Mouse (Mus musculus) limb, embryonic 11.5 days (tissue): ENCODE measurements around the gene Lhpp. TPM values are rescaled to one million over a fixed set of nuclear protein-coding genes. Genes with fewer than 3 reads are reported as not detected.

Source experiments
- ATAC-seq: fragments of 200-750 bp; cut with Nextera tagmentation; 2 replicates; pipeline ENCODE4 v1.8.0; 2017; ENCODE audit warnings: low read depth; ENCODE audit not compliant: insufficient number of reproducible peaks, low FRiP score, low TSS enrichment
- DNase-seq: peaks from one replicate; pipeline ENCODE4 v3.0.0-alpha.2; 2015; ENCODE audit warnings: low spot score
- H3K27ac ChIP-seq: fragments of 300-500 bp; sonication (generic); replicated peaks from 2 replicates; pipeline ENCODE4 v1.5.1; 2014; ENCODE audit warnings: low read depth, mild to moderate bottlenecking, low read length
- H3K27me3 ChIP-seq: fragments of 300-500 bp; sonication (generic); 2 replicates; pipeline ENCODE4 v1.6.1; 2014; ENCODE audit warnings: mild to moderate bottlenecking, low read length, mixed read lengths; ENCODE audit not compliant: control insufficient read depth, insufficient read depth
- H3K36me3 ChIP-seq: fragments of 300-500 bp; sonication (generic); 2 replicates; pipeline ENCODE4 v1.6.1; 2014; ENCODE audit warnings: mild to moderate bottlenecking, low read length, moderate library complexity, mixed read lengths; ENCODE audit not compliant: control insufficient read depth, insufficient read depth
- H3K4me1 ChIP-seq: fragments of 300-500 bp; sonication (generic); 2 replicates; pipeline ENCODE4 v1.6.1; 2014; ENCODE audit warnings: low read length, mixed read lengths; ENCODE audit not compliant: control insufficient read depth, insufficient read depth
- H3K4me2 ChIP-seq: fragments of 300-500 bp; sonication (generic); 2 replicates; pipeline ENCODE4 v1.6.1; 2014; ENCODE audit warnings: low read depth, mild to moderate bottlenecking, moderate library complexity; ENCODE audit not compliant: severe bottlenecking
- H3K4me3 ChIP-seq: fragments of 300-500 bp; sonication (generic); 2 replicates; pipeline ENCODE4 v1.5.1; 2014; ENCODE audit warnings: low read depth, low read length
- H3K9ac ChIP-seq: fragments of 300-500 bp; sonication (generic); 2 replicates; pipeline ENCODE4 v1.6.1; 2014; ENCODE audit warnings: mild to moderate bottlenecking, low read length
- H3K9me3 ChIP-seq: fragments of 300-500 bp; sonication (generic); 2 replicates; pipeline ENCODE4 v1.6.1; 2016; ENCODE audit warnings: low read length; ENCODE audit not compliant: control insufficient read depth
- WGBS: fragments of 180-500 bp; shearing (Covaris S2); extraction: QIAGEN DNeasy Blood & Tissue Kit; methylation state at CpG from one replicate; pipeline ENCODE4 v1.1.7; 2014; 5-methylcytosine and 5-hydroxymethylcytosine counted together
- polyA plus RNA-seq: library from polyadenylated mRNA; unstranded; fragments of >200 nt; fragmentation: Nextera tagmentation; extraction: Ambion mirVana; gene quantifications from 2 replicates; pipeline ENCODE4 v1.2.1, GENCODE M21; 2014

Gene Lhpp
- polyA plus RNA-seq, 1 experiment from 2014 or later = 20.6 TPM

- peak overlapping the region; percentile 75; the same call in 1 of the 2 replicates for H3K27ac ChIP-seq
- DNase-seq (peak; percentile 88), ATAC-seq (peak; percentile 83)
- H3K4me1 ChIP-seq = no peaks in the 10 kb centered on the region
- no peaks in the 10 kb centered on the region for H3K9me3 ChIP-seq
- no peaks in the 10 kb centered on the region for H3K36me3 ChIP-seq
- H3K4me3 ChIP-seq = peak overlapping the region; percentile 59
- no peaks in the 10 kb centered on the region for H3K27me3 ChIP-seq
- under 1% methylated on average over 13 of the region's 13 CpGs for WGBS
- peak overlapping the region; percentile 75 for H3K4me2 ChIP-seq
- peak overlapping the region; percentile 74 for H3K9ac ChIP-seq
These were observed 34.8 kb upstream of the Lhpp start for GRCm38 (mm10) chr7:132575623-132576022.

DNA sequence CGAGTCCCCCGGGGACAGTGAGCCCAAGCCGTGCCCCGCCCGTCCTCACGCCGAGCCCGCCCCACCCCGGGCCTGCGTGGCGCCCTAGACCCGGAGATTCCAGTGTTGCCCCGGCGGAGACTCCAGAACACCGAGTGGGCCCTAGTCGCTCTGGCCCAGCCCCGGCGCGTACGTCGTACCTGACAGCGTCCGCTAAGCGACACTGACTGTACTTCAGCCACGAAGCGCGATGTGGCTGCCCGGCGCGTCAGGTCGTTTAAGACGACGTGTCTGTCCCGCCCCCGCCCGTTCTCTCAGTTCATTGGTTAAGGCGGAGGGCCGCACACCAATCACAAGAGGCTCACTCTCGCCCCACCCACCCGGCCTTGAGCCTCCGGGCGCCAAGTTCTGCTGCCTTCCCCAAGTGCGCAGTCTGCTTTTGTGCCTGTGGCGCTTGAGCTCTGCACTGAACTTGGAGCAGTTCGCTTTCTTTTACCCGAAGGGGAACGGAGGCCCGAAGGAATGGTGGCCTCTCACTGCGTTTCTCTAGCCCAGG, 34.3 kb upstream of the Lhpp start, which contains the start of gene Oat:
Gene Oat, minus strand, starts transcription at position 283 of the 535 bp plus-strand sequence.
- ATAC-seq (peak; percentile 98), DNase-seq (peak; percentile 95)
- WGBS = under 1% methylated on average over 49 of the region's 49 CpGs
- H3K4me1 ChIP-seq = no peaks in the 10 kb centered on the region
- peak within 1 kb of the TSS; percentile 59 for H3K4me3 ChIP-seq
- H3K4me2 ChIP-seq = peak within 1 kb of the TSS; percentile 75
- no peaks in the 10 kb centered on the region for H3K36me3 ChIP-seq
- H3K9ac ChIP-seq = peak within 1 kb of the TSS; percentile 74
- H3K27me3 ChIP-seq = no peaks in the 10 kb centered on the region
- H3K9me3 ChIP-seq = no peaks in the 10 kb centered on the region
- peak within 1 kb of the TSS; percentile 75 for H3K27ac ChIP-seq

GRCm38 (mm10) chr7:132576891-132577290, 33.5 kb upstream of the Lhpp start:
- 55% methylated on average over 4 of the region's 4 CpGs for WGBS
- H3K9me3 ChIP-seq = no peaks in the 10 kb centered on the region
- no peaks in the 10 kb centered on the region for H3K27me3 ChIP-seq
- peak overlapping the region; percentile 75 for H3K4me2 ChIP-seq
- H3K27ac ChIP-seq = no peak overlapping the region
- DNase-seq = no peak
- ATAC-seq = no peak
- H3K36me3 ChIP-seq = no peaks in the 10 kb centered on the region
- no peaks in the 10 kb centered on the region for H3K4me1 ChIP-seq
- H3K4me3 ChIP-seq = no peak overlapping the region
- H3K9ac ChIP-seq = no peak overlapping the region

DNA sequence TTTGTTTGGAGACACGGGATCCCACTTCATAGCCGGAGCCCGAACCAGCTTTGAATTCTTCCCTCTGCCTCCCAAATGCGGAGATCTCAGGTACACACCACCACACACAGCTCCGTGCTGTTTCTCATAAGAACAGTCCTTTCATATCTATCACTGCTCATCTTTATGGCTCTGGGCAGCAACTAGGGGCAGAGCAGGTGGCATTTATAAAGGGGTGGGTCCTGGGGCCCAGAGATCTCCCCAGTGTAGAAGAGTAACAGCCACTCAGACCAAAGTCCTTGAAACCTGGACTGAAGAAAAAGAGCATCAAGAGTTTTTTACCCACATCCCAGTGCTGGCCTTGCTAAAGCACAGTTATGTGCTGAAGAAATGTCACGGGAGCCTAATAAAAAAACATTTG, 29.9 kb upstream of the Lhpp start:
- no peak overlapping the region for H3K4me2 ChIP-seq
- H3K27ac ChIP-seq = no peak overlapping the region
- no peaks in the 10 kb centered on the region for H3K4me1 ChIP-seq
- 74% methylated on average over 6 of the region's 6 CpGs for WGBS
- H3K9ac ChIP-seq = no peak overlapping the region
- no peaks in the 10 kb centered on the region for H3K9me3 ChIP-seq
- ATAC-seq = no peak
- H3K27me3 ChIP-seq = no peaks in the 10 kb centered on the region
- no peak for DNase-seq
- H3K4me3 ChIP-seq = no peak overlapping the region
- H3K36me3 ChIP-seq = no peaks in the 10 kb centered on the region

- ATAC-seq (no peak), DNase-seq (no peak)
- Histone ChIP-seq H3K27ac (no peak overlapping the region), H3K36me3 (no peaks in the 10 kb centered on the region), H3K4me1 (no peaks in the 10 kb centered on the region), H3K27me3 (no peaks in the 10 kb centered on the region), H3K9ac (no peak overlapping the region), H3K4me3 (no peak overlapping the region), H3K4me2 (no peak overlapping the region), H3K9me3 (no peaks in the 10 kb centered on the region)
- 94% methylated on average over 2 of the region's 2 CpGs for WGBS
These were observed 29.0 kb upstream of the Lhpp start for GRCm38 (mm10) chr7:132581441-132581840.

DNA sequence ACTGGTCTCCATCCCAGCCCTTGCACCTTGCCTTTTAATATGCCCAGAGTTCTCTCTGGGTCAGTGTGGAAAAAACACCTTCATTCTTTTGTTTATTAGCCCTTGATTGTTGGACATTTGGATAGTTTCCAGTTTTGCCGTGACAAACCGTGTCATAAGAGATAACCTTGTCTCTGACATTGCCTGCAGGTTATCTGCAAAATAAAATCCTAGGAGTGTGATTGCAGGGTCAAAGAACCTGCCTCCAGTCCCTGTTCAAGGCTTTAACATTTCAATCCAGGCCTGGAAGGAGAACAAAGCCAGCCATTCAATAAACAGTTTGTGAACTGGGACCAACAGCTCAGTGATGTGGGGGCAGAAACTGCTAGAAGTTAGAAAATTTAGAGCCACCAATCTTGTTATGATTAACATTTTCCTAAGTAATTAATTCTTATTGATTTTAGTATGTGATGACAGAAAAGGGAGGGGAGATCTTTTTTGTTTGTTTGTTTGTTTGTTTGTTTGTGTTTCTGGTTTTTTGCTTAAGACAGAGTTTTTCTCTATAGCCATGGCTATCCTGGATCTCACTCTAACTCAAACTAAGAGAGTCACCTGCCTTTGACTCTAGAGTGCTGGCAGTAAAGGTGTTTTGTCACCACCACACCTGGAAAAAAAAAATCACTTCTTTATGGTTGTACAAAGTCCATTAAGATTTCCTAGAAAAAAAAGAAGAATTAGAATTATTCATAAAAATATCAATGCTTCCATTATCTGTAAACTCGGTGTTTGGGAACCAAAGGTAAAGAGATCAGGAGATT, 24.5 kb upstream of the Lhpp start:
- DNase-seq = no peak
- Histone ChIP-seq H3K4me3 (no peak overlapping the region), H3K36me3 (no peaks in the 10 kb centered on the region), H3K9me3 (no peaks in the 10 kb centered on the region), H3K4me1 (no peaks in the 10 kb centered on the region), H3K27ac (no peak overlapping the region), H3K4me2 (no peak overlapping the region), H3K27me3 (no peaks in the 10 kb centered on the region), H3K9ac (no peak overlapping the region)
- WGBS = 73% methylated on average over 3 of the region's 3 CpGs
- no peak for ATAC-seq

- no peak overlapping the region for H3K4me2 ChIP-seq
- H3K27ac ChIP-seq = no peak overlapping the region
- no peak overlapping the region for H3K4me3 ChIP-seq
- no peaks in the 10 kb centered on the region for H3K4me1 ChIP-seq
- ATAC-seq (no peak), DNase-seq (no peak)
- WGBS = 64% methylated on average over 5 of the region's 5 CpGs
- no peaks in the 10 kb centered on the region for H3K27me3 ChIP-seq
- H3K36me3 ChIP-seq = no peaks in the 10 kb centered on the region
- no peaks in the 10 kb centered on the region for H3K9me3 ChIP-seq
- H3K9ac ChIP-seq = no peak overlapping the region
These were observed 23.3 kb upstream of the Lhpp start for GRCm38 (mm10) chr7:132587167-132587566.

- no peak overlapping the region for H3K4me2 ChIP-seq
- no peak overlapping the region for H3K4me3 ChIP-seq
- no peak overlapping the region for H3K27ac ChIP-seq
- H3K9ac ChIP-seq = no peak overlapping the region
- H3K4me1 ChIP-seq = no peaks in the 10 kb centered on the region
- H3K27me3 ChIP-seq = no peaks in the 10 kb centered on the region
- no peak for DNase-seq
- WGBS = 70% methylated on average over 5 of the region's 5 CpGs
- no peaks in the 10 kb centered on the region for H3K9me3 ChIP-seq
- ATAC-seq = no peak
- H3K36me3 ChIP-seq = no peaks in the 10 kb centered on the region
These were observed 20.8 kb upstream of the Lhpp start for GRCm38 (mm10) chr7:132589610-132590009.
